Mouse (Mus musculus): Measurements from ENCODE around the gene Olfr1033.
"Not testable (repeated sequence)": the region's sequence is repeated elsewhere in the genome, so short reads cannot be mapped to it uniquely, and the experiment has no call there.

Gene Olfr1033

GRCm38 (mm10) chr2:86020406-86020805 lies at the start of gene Olfr1033:
Olfr1033 (plus strand) TSS chr2:86020633.
- not testable (repeated sequence) for DNase-seq (ENCODE audit: low spot score)

- DNase-seq (ENCODE audit: low spot score), result no peak
Observed at GRCm38 (mm10) chr2:85973595-85973994, 46.8 kb upstream of the Olfr1033 start, which contains the start of gene Olfr1029. Olfr1029 (plus strand) TSS chr2:85973895.

GRCm38 (mm10) chr2:85978976-85979375 lies 41.5 kb upstream of the Olfr1033 start, which contains the start of gene Olfr1030:
Olfr1030 (plus strand) TSS chr2:85979276.
- DNase-seq (ENCODE audit: low spot score), result no peak

GRCm38 (mm10) chr2:85990004-85990403 lies 30.4 kb upstream of the Olfr1033 start, which contains the start of gene Olfr1031:
Olfr1031 (plus strand) TSS chr2:85990304.
- no peak for DNase-seq (ENCODE audit: low spot score)

GRCm38 (mm10) chr2:86005240-86005639 lies 15.2 kb upstream of the Olfr1033 start, which contains the start of gene Olfr1032:
Olfr1032 (plus strand) TSS chr2:86005540.
- DNase-seq (ENCODE audit: low spot score), result no peak

- DNase-seq (ENCODE audit: low spot score), result not testable (repeated sequence)
Observed at GRCm38 (mm10) chr2:86021518-86021917, 1.1 kb downstream of the Olfr1033 start.

GRCm38 (mm10) chr2:86045561-86045960 lies 25.1 kb downstream of the Olfr1033 start, which contains the start of gene Olfr1034:
Olfr1034 (plus strand) TSS chr2:86045861.
- no peak for DNase-seq (ENCODE audit: low spot score)

GRCm38 (mm10) chr2:86050777-86051176 lies 30.3 kb downstream of the Olfr1033 start:
- DNase-seq (ENCODE audit: low spot score), result not testable (repeated sequence)

- not testable (repeated sequence) for DNase-seq (ENCODE audit: low spot score)
Observed at GRCm38 (mm10) chr2:86063766-86064165, 43.3 kb downstream of the Olfr1033 start.

GRCm38 (mm10) chr2:86070189-86070588 lies 49.8 kb downstream of the Olfr1033 start:
- no peak for DNase-seq (ENCODE audit: low spot score)

- not testable (repeated sequence) for DNase-seq (ENCODE audit: low spot score)
Observed at GRCm38 (mm10) chr2:86073692-86074091, 53.3 kb downstream of the Olfr1033 start, which contains the start of gene Olfr1036. Olfr1036 (plus strand) TSS chr2:86073992.

GRCm38 (mm10) chr2:86080478-86080877 lies 60.0 kb downstream of the Olfr1033 start:
- DNase-seq (ENCODE audit: low spot score), result not testable (repeated sequence)

GRCm38 (mm10) chr2:86087285-86087684 lies 66.9 kb downstream of the Olfr1033 start, which contains the start of gene Olfr1037:
Olfr1037 (minus strand) TSS chr2:86087385.
- DNase-seq (ENCODE audit: low spot score), result no peak
